Mouse (Mus musculus) limb, embryonic 14.5 days (tissue): Measurements from ENCODE around the gene Trpm3. TPM values are rescaled to one million over a fixed set of nuclear protein-coding genes. Genes with fewer than 3 reads are reported as not detected.

Source experiments
- ATAC-seq: fragments of 200-750 bp; cut with Nextera tagmentation; 2 replicates; pipeline ENCODE4 v1.8.0; 2017; ENCODE audit warnings: low read depth, moderate number of reproducible peaks, moderate TSS enrichment; ENCODE audit not compliant: low FRiP score
- DNase-seq: peaks from one replicate; pipeline ENCODE4 v3.0.0-alpha.2; 2015; ENCODE audit warnings: low spot score
- H3K27ac ChIP-seq: fragments of 300-500 bp; sonication (generic); replicated peaks from 2 replicates; pipeline ENCODE4 v1.5.1; 2014; ENCODE audit warnings: low read depth, mild to moderate bottlenecking, low read length, moderate library complexity, mixed read lengths
- H3K27me3 ChIP-seq: fragments of 300-500 bp; sonication (generic); 2 replicates; pipeline ENCODE4 v1.6.1; 2014; ENCODE audit warnings: low read length, mixed read lengths; ENCODE audit not compliant: control insufficient read depth, insufficient read depth
- H3K36me3 ChIP-seq: fragments of 300-500 bp; sonication (generic); 2 replicates; pipeline ENCODE4 v1.6.1; 2014; ENCODE audit warnings: mild to moderate bottlenecking, low read length, moderate library complexity, mixed read lengths; ENCODE audit not compliant: control insufficient read depth, insufficient read depth
- H3K4me1 ChIP-seq: fragments of 300-500 bp; sonication (generic); 2 replicates; pipeline ENCODE4 v1.6.1; 2014; ENCODE audit warnings: antibody characterized with exemption, low read length, mixed read lengths; ENCODE audit not compliant: control insufficient read depth, insufficient read depth
- H3K4me2 ChIP-seq: fragments of 300-500 bp; sonication (generic); replicated peaks from 2 replicates; pipeline ENCODE4 v1.6.1; 2014; ENCODE audit warnings: low read depth, mild to moderate bottlenecking, low read length, moderate library complexity; ENCODE audit not compliant: severe bottlenecking
- H3K4me3 ChIP-seq: fragments of 300-500 bp; sonication (generic); replicated peaks from 2 replicates; pipeline ENCODE4 v1.5.1; 2014; ENCODE audit warnings: low read length
- H3K9ac ChIP-seq: fragments of 300-500 bp; sonication (generic); 2 replicates; pipeline ENCODE4 v1.6.1; 2014; ENCODE audit warnings: mild to moderate bottlenecking, low read depth, low read length, moderate library complexity; ENCODE audit not compliant: severe bottlenecking
- H3K9me3 ChIP-seq: fragments of 300-500 bp; sonication (generic); 2 replicates; pipeline ENCODE4 v1.6.1; 2016; ENCODE audit warnings: low read length; ENCODE audit not compliant: control insufficient read depth
- POLR2A ChIP-seq: fragments of 200-500 bp; IDR thresholded peaks from 2 replicates; pipeline ENCODE4 v1.8.0; 2012; ENCODE audit warnings: inconsistent platforms, mild to moderate bottlenecking, moderate library complexity, borderline replicate concordance; ENCODE audit not compliant: insufficient read depth, insufficient read length; ENCODE audit errors: extremely low read depth
- WGBS: fragments of 180-500 bp; shearing (Covaris S2); extraction: QIAGEN DNeasy Blood & Tissue Kit; methylation state at CpG from one replicate; pipeline ENCODE4 v1.1.7; 2014; 5-methylcytosine and 5-hydroxymethylcytosine counted together
- polyA plus RNA-seq, 2 experiments: library from polyadenylated mRNA; depleted of rRNA in 1 of 2; stranded (reverse) in 1 of 2; unstranded in 1 of 2; fragments of >200 nt; fragmentation: Nextera tagmentation in 1 of 2; extraction: Ambion mirVana in 1 of 2; gene quantifications; 2 replicates each; pipeline versions ENCODE4 v1.2.1 to v1.2.3; 2012 to 2014

The Trpm3 gene
- polyA plus RNA-seq, 2 experiments = 3.7 to 4.1 TPM

GRCm38 (mm10) chr19:22670222-22670621 lies 531.4 kb downstream of the Trpm3 start:
- Histone ChIP-seq H3K4me2 (no peak overlapping the region), H3K4me1 (no peaks in the 10 kb centered on the region), H3K9ac (no peak overlapping the region), H3K27me3 (no peaks in the 10 kb centered on the region), H3K9me3 (no peaks in the 10 kb centered on the region), H3K36me3 (no peaks in the 10 kb centered on the region), H3K4me3 (no peak overlapping the region), H3K27ac (no peak overlapping the region)
- ATAC-seq (no peak), DNase-seq (no peak)
- WGBS = 81% methylated on average over 8 of the region's 8 CpGs
- no peak for TF ChIP-seq POLR2A

GRCm38 (mm10) chr19:22672892-22673291 lies 534.0 kb downstream of the Trpm3 start:
- Histone ChIP-seq H3K9ac (no peak overlapping the region), H3K27ac (no peak overlapping the region), H3K9me3 (no peaks in the 10 kb centered on the region), H3K4me3 (no peak overlapping the region), H3K36me3 (no peaks in the 10 kb centered on the region), H3K4me1 (no peaks in the 10 kb centered on the region), H3K4me2 (no peak overlapping the region), H3K27me3 (no peaks in the 10 kb centered on the region)
- TF ChIP-seq POLR2A = no peak
- ATAC-seq (no peak), DNase-seq (no peak)
- 96% methylated on average over 3 of the region's 3 CpGs for WGBS

- WGBS = 73% methylated on average over 4 of the region's 4 CpGs
- Histone ChIP-seq H3K9ac (no peak overlapping the region), H3K9me3 (no peaks in the 10 kb centered on the region), H3K4me3 (no peak overlapping the region), H3K27me3 (no peaks in the 10 kb centered on the region), H3K4me2 (no peak overlapping the region), H3K4me1 (no peaks in the 10 kb centered on the region), H3K36me3 (no peaks in the 10 kb centered on the region), H3K27ac (no peak overlapping the region)
- ATAC-seq (no peak), DNase-seq (no peak)
- no peak for TF ChIP-seq POLR2A
These were observed 537.4 kb downstream of the Trpm3 start for GRCm38 (mm10) chr19:22676206-22676605.

- Histone ChIP-seq H3K4me1 (0 out of 2 replicates have a peak, but pooled peaks cover 2% of the 10 kb centered on the region), H3K4me2 (no peak overlapping the region), H3K36me3 (no peaks in the 10 kb centered on the region), H3K27me3 (no peaks in the 10 kb centered on the region), H3K4me3 (no peak overlapping the region), H3K9me3 (no peaks in the 10 kb centered on the region), H3K27ac (no peak overlapping the region), H3K9ac (no peak overlapping the region)
- no peak for DNase-seq
- no peak for TF ChIP-seq POLR2A
- WGBS = 34% methylated on average over 6 of the region's 6 CpGs
- ATAC-seq = no peak; the same call in 1 of the 2 replicates
These were observed 543.4 kb downstream of the Trpm3 start for GRCm38 (mm10) chr19:22682238-22682637.

- no peaks in the 10 kb centered on the region for H3K9me3 ChIP-seq
- no peak for TF ChIP-seq POLR2A
- H3K4me3 ChIP-seq = no peak overlapping the region
- no peaks in the 10 kb centered on the region for H3K27me3 ChIP-seq
- H3K4me1 ChIP-seq = no peaks in the 10 kb centered on the region
- H3K27ac ChIP-seq = 0 out of 2 replicates have a peak overlapping the region, but pooled peaks have one; percentile 19
- ATAC-seq (no peak), DNase-seq (no peak)
- H3K9ac ChIP-seq = no peak overlapping the region
- H3K36me3 ChIP-seq = no peaks in the 10 kb centered on the region
- no peak overlapping the region for H3K4me2 ChIP-seq
- WGBS = 66% methylated on average over 5 of the region's 5 CpGs
These were observed 553.1 kb downstream of the Trpm3 start for GRCm38 (mm10) chr19:22691995-22692394.

- DNase-seq (no peak), ATAC-seq (no peak)
- H3K4me1 ChIP-seq = no peaks in the 10 kb centered on the region
- no peaks in the 10 kb centered on the region for H3K36me3 ChIP-seq
- no peak overlapping the region; the same call in 1 of the 2 replicates for H3K4me3 ChIP-seq
- H3K9ac ChIP-seq = no peak overlapping the region
- H3K9me3 ChIP-seq = no peaks in the 10 kb centered on the region
- no peak for TF ChIP-seq POLR2A
- WGBS = 31% methylated on average over 4 of the region's 4 CpGs
- H3K4me2 ChIP-seq = peak overlapping the region; percentile 3; the same call in 1 of the 2 replicates
- no peaks in the 10 kb centered on the region for H3K27me3 ChIP-seq
- 0 out of 2 replicates have a peak overlapping the region, but pooled peaks have one; percentile 19 for H3K27ac ChIP-seq
These were observed 553.7 kb downstream of the Trpm3 start for GRCm38 (mm10) chr19:22692553-22692952.
